In genomic region chr5:122951056-122951912, GRCm38 (mm10) we compare ENCODE assay signal across 8 mouse cellular contexts. TPM values are rescaled to one million over a fixed set of nuclear protein-coding genes. Genes with fewer than 3 reads are reported as not detected.
DNase-seq lines count a peak whose midpoint lies in the region; ATAC-seq and TF ChIP-seq lines count a peak whose summit lies in the region.

No protein-coding gene starts in this region.

- ATAC-seq in forebrain, embryonic 15.5 days (replicated peaks): peak; percentile 24; the same call in 1 of the 2 replicates
- ATAC-seq in hematopoietic stem cell, adult 5-6 weeks (replicated peaks in 1 of 2; ENCODE audit: insufficient read depth in 1 of 2, low FRiP score in 2 of 2, low TSS enrichment in 1 of 2, low read depth in 1 of 2, poor library complexity in 2 of 2, severe bottlenecking in 2 of 2): peak; percentile 68 to 69
- ATAC-seq in lung, postnatal 0 days: peak; percentile 84

- no peak for TF ChIP-seq EP300 in lung, postnatal 0 days (IDR thresholded peaks at IDR 0.05)

- no peak; the same call in none of the 2 replicates for TF ChIP-seq CTCF in lung, postnatal 0 days (IDR thresholded peaks at IDR 0.05)
- TF ChIP-seq CTCF in olfactory bulb, adult 2 months (IDR thresholded peaks at IDR 0.05; ENCODE audit: insufficient read depth, low read depth, low read length): no peak

- H3K4me2 ChIP-seq in forebrain, embryonic 15.5 days (replicated peaks): peak overlapping the region; percentile 83
- H3K4me2 ChIP-seq in lung, postnatal 0 days (replicated peaks; ENCODE audit: low read depth, low read length): peak overlapping the region; percentile 73

- H3K9ac ChIP-seq in ES-E14 (ENCODE audit: insufficient read depth, low read depth, low read length, poor library complexity, severe bottlenecking): peak overlapping the region; percentile 13; the same call in 1 of the 2 replicates
- peak overlapping the region; percentile 68 for H3K9ac ChIP-seq in forebrain, embryonic 15.5 days (replicated peaks)
- no peak overlapping the region for H3K9ac ChIP-seq in lung, postnatal 0 days (replicated peaks; ENCODE audit: low read depth)

- no peak for TF ChIP-seq POLR2A in olfactory bulb, adult 2 months (IDR thresholded peaks at IDR 0.05; ENCODE audit: insufficient read depth, low read depth, low read length)

- no peaks in the 10 kb centered on the region for H3K27me3 ChIP-seq in forebrain, embryonic 15.5 days
- H3K27me3 ChIP-seq in lung, postnatal 0 days (replicated peaks; ENCODE audit: insufficient read depth, low read length): peaks cover 17% of the 10 kb centered on the region; the same call in 1 of the 2 replicates

- 2% methylated on average over 30 of the region's 30 CpGs for WGBS in forebrain, embryonic 15.5 days
- WGBS in lung, postnatal 0 days: 4% methylated on average over 30 of the region's 30 CpGs
- 1% methylated on average over 30 of the region's 30 CpGs for WGBS in olfactory bulb, adult 2 months

- peak overlapping the region; percentile 57 to 58 for H3K4me3 ChIP-seq in ES-E14 (ENCODE audit: insufficient read depth in 1 of 2, low read depth in 1 of 2, low read length in 2 of 2, poor library complexity in 1 of 2, severe bottlenecking in 1 of 2)
- H3K4me3 ChIP-seq in forebrain, embryonic 15.5 days: peak overlapping the region; percentile 47
- peak overlapping the region; percentile 35 for H3K4me3 ChIP-seq in lung, postnatal 0 days (ENCODE audit: low read depth, low read length)
- H3K4me3 ChIP-seq in olfactory bulb, adult 2 months (ENCODE audit: insufficient read depth, low read depth, low read length): peak overlapping the region; percentile 49

- no peak for DNase-seq in ES-E14 (ENCODE audit: low read depth, low spot score)
- DNase-seq in cerebellum, adult 11 months: peak; percentile 69
- peak; percentile 60 for DNase-seq in layer of hippocampus, adult 9-11 months
- peak; percentile 76 for DNase-seq in lung, postnatal 0 days (ENCODE audit: low spot score)
- DNase-seq in thymus, postnatal 14 days: peak; percentile 55

- H3K9me3 ChIP-seq in ES-E14 (ENCODE audit: control insufficient read depth, insufficient read depth, low read depth, low read length): no peaks in the 10 kb centered on the region
- H3K9me3 ChIP-seq in forebrain, embryonic 15.5 days: no peaks in the 10 kb centered on the region
- no peaks in the 10 kb centered on the region for H3K9me3 ChIP-seq in lung, postnatal 0 days (ENCODE audit: low read length)

- in situ Hi-C loops in ES-E14 (cut with MboI; ENCODE audit: low sequenced_read_pairs in 2 of 2, unreplicated experiment in 2 of 2): no loop called here

- H3K36me3 ChIP-seq in ES-E14 (ENCODE audit: control insufficient read depth, insufficient read depth, low read length, poor library complexity, severe bottlenecking): peaks cover 10% of the 10 kb centered on the region; the same call in 1 of the 2 replicates
- peaks cover 6% of the 10 kb centered on the region; the same call in 1 of the 2 replicates for H3K36me3 ChIP-seq in forebrain, embryonic 15.5 days
- no peaks in the 10 kb centered on the region for H3K36me3 ChIP-seq in lung, postnatal 0 days (ENCODE audit: insufficient read depth, low read length)

- H3K4me1 ChIP-seq in ES-E14 (ENCODE audit: control insufficient read depth in 2 of 2, insufficient read depth in 2 of 2, low read length in 2 of 2, poor library complexity in 1 of 2): peaks cover 0 to 19% of the 10 kb centered on the region in 2 experiments; a peak in 1 of 4 replicates
- peaks cover 27% of the 10 kb centered on the region for H3K4me1 ChIP-seq in forebrain, embryonic 15.5 days
- peaks cover 8% of the 10 kb centered on the region for H3K4me1 ChIP-seq in lung, postnatal 0 days (ENCODE audit: insufficient read depth, low read depth, low read length)
- peaks cover 23% of the 10 kb centered on the region for H3K4me1 ChIP-seq in olfactory bulb, adult 2 months (ENCODE audit: control insufficient read depth, insufficient read depth, low read length)

- H3K27ac ChIP-seq in ES-E14 (ENCODE audit: insufficient read depth, low read depth, low read length, poor library complexity, severe bottlenecking): no peak overlapping the region
- peak overlapping the region; percentile 79 for H3K27ac ChIP-seq in forebrain, embryonic 15.5 days (replicated peaks)
- no peak overlapping the region for H3K27ac ChIP-seq in lung, postnatal 0 days (ENCODE audit: low read length)
- H3K27ac ChIP-seq in olfactory bulb, adult 2 months (ENCODE audit: insufficient read depth, low read depth, low read length): no peak overlapping the region

TF ChIP-seq in ES-E14, 5 proteins besides CTCF, POLR2A, EP300 and RAD21:
- TF ChIP-seq HCFC1 (IDR thresholded peaks at IDR 0.05; ENCODE audit: borderline replicate concordance, insufficient read depth, low read length) (no peak), ZC3H11A (IDR thresholded peaks at IDR 0.05; ENCODE audit: borderline replicate concordance, low read depth, low read length) (no peak), CHD2 (IDR thresholded peaks at IDR 0.05; ENCODE audit: low read depth, low read length) (no peak), ZNF384 (IDR thresholded peaks at IDR 0.05; ENCODE audit: low read depth, low read length) (no peak), MAFK (IDR thresholded peaks at IDR 0.05; ENCODE audit: insufficient read depth, low read depth, low read length) (no peak)

RNA-seq across cellular contexts. Expression of gene Kdm2b, which starts 38.3 kb away (rescaled TPM):
- 66.1 and 68.6 TPM in 2 replicates for total RNA-seq in ES-E14 (2012; rRNA removed)
- polyA plus RNA-seq in forebrain, embryonic 15.5 days (2015; fragmentation: Nextera tagmentation; extraction: Ambion mirVana): 138 and 141 TPM in 2 replicates
- total RNA-seq in hematopoietic stem cell, adult 5-6 weeks (2017): 59.0 and 70.8 TPM in 2 replicates
- 12.2 and 13.7 TPM in 2 replicates for polyA plus RNA-seq in lung, postnatal 0 days (2015; fragmentation: Nextera tagmentation; extraction: Ambion mirVana)
- 114 TPM in 1 of 2 replicates, not detected in the other for polyA plus RNA-seq in olfactory bulb, adult 2 months (2012; ENCODE audit: insufficient read depth, insufficient read length, low replicate concordance, missing spikeins)

Comparison
In these comparisons a context has a peak if more than half of its experiments do, and no peak if none do; other contexts are left out.
1. ATAC-seq: peak in every context shown above with its lines; median percentile 84 in lung, postnatal 0 days; 68 in hematopoietic stem cell, adult 5-6 weeks; 24 in forebrain, embryonic 15.5 days.